Mouse (Mus musculus) gastrocnemius, postnatal 10 days (tissue): ENCODE data around the gene Snrnp70. TPM values are rescaled to one million over a fixed set of nuclear protein-coding genes. Genes with fewer than 3 reads are reported as not detected.

Experiments used
- DNase-seq: peaks from one replicate; pipeline ENCODE4 v3.0.0; 2021; ENCODE audit warnings: mixed read lengths
- long read RNA-seq, 2 experiments: library from polyadenylated mRNA; stranded (forward); transcript quantifications; one replicate each; pipeline ENCODE4 v2.0.0; 2021
- total RNA-seq, 2 experiments: library from RNA; stranded (reverse); gene quantifications; 2 replicates each; pipeline ENCODE4 v1.2.3; 2021

Snrnp70 gene
- total RNA-seq: 100 to 1,000 TPM; 123 to 156 TPM
- long read RNA-seq, experiment 1, full-length matches to known transcripts: 21 of 41 reads
- long read RNA-seq, experiment 1, partial matches to known transcripts: 2 of 41 reads
- long read RNA-seq, experiment 1, other reads (novel, unspliced or antisense): 18 of 41 reads
- long read RNA-seq, experiment 2, transcript Snrnp70-201 (10 exons, 1,735 nt): major isoform, 10 of 24 reads
- long read RNA-seq, experiment 2, partial matches to known transcripts: 4 of 24 reads
- long read RNA-seq, experiment 2, other reads (novel, unspliced or antisense): 10 of 24 reads

- peak; percentile 100 for DNase-seq
These were observed at the start of gene Snrnp70 for GRCm38 (mm10) chr7:45395578-45396336. Gene Snrnp70 (minus strand): TSS chr7:45395742.

- DNase-seq: no peak
These were observed 48.2 kb upstream of the Snrnp70 start for GRCm38 (mm10) chr7:45443526-45444420.

GRCm38 (mm10) chr7:45437521-45438276 is 42.2 kb upstream of the Snrnp70 start, which contains the start of gene Ruvbl2:
Gene Ruvbl2 (minus strand): TSS chr7:45438096.
- no peak for DNase-seq

GRCm38 (mm10) chr7:45437046-45437445 is 41.5 kb upstream of the Snrnp70 start:
- DNase-seq: no peak

- DNase-seq: no peak
These were observed 40.9 kb upstream of the Snrnp70 start for GRCm38 (mm10) chr7:45436444-45436843.

GRCm38 (mm10) chr7:45435038-45435437 is 39.5 kb upstream of the Snrnp70 start:
- no peak for DNase-seq

GRCm38 (mm10) chr7:45434203-45435015 is 38.9 kb upstream of the Snrnp70 start, which contains the start of gene Gys1:
Gene Gys1 (plus strand): TSS chr7:45434844.
- peak; percentile 100 for DNase-seq

GRCm38 (mm10) chr7:45433835-45434202 is 38.3 kb upstream of the Snrnp70 start:
- no peak for DNase-seq

GRCm38 (mm10) chr7:45426556-45426955 is 31.0 kb upstream of the Snrnp70 start:
- no peak for DNase-seq

GRCm38 (mm10) chr7:45421194-45421593 is 25.7 kb upstream of the Snrnp70 start:
- no peak for DNase-seq

- no peak for DNase-seq
These were observed 25.0 kb upstream of the Snrnp70 start, which contains the start of gene Lhb for GRCm38 (mm10) chr7:45420615-45420919. Gene Lhb (plus strand): TSS chr7:45420820.

GRCm38 (mm10) chr7:45419859-45420614 is 24.5 kb upstream of the Snrnp70 start:
- no peak for DNase-seq

GRCm38 (mm10) chr7:45417962-45418492 is 22.5 kb upstream of the Snrnp70 start:
- no peak for DNase-seq

- no peak for DNase-seq
These were observed 20.1 kb upstream of the Snrnp70 start for GRCm38 (mm10) chr7:45415636-45416035.

- DNase-seq: no peak
These were observed 19.2 kb upstream of the Snrnp70 start for GRCm38 (mm10) chr7:45414740-45415224.

- DNase-seq: peak; percentile 11
These were observed 18.6 kb upstream of the Snrnp70 start for GRCm38 (mm10) chr7:45413864-45414739.

GRCm38 (mm10) chr7:45413113-45413863 is 17.7 kb upstream of the Snrnp70 start, which contains the start of gene Ntf5:
Gene Ntf5 (plus strand): TSS chr7:45413695.
- peak; percentile 39 for DNase-seq

GRCm38 (mm10) chr7:45412421-45412820 is 16.9 kb upstream of the Snrnp70 start:
- peak; percentile 6 for DNase-seq
